Mouse (Mus musculus): ENCODE measurements around the gene Cep97. TPM values are rescaled to one million over a fixed set of nuclear protein-coding genes. Genes with fewer than 3 reads are reported as not detected.
A peak's percentile ranks its signal among the peaks of the same experiment; 100 is the strongest.
"Not testable (repeated sequence)": the region's sequence is repeated elsewhere in the genome, so short reads cannot be mapped to it uniquely, and the experiment has no call there.

The Cep97 gene
- polyA plus RNA-seq, 2 experiments from 2014 or later: 22.8 to 28.3 TPM

DNA sequence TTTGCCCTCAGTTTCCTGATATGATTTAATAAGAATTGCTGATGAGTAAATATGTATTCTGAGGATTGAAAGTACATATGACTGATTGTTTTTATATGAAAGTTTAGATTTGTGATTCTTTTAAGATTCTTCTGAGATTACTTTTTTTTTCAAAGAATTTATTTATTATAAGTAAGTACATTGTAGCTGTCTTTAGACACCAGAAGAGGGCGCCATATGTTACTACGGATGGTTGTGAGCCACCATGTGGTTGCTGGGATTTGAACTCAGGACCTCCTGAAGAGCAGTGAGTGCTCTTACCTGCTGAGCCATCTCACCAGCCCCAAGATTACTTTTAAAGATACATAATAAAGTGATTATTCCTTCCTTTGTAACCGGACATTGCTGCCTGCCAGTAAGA, 45.2 kb downstream of the Cep97 start:
- no peak for ATAC-seq

GRCm38 (mm10) chr16:55888584-55888960, 46.1 kb downstream of the Cep97 start:
- ATAC-seq: no peak

DNA sequence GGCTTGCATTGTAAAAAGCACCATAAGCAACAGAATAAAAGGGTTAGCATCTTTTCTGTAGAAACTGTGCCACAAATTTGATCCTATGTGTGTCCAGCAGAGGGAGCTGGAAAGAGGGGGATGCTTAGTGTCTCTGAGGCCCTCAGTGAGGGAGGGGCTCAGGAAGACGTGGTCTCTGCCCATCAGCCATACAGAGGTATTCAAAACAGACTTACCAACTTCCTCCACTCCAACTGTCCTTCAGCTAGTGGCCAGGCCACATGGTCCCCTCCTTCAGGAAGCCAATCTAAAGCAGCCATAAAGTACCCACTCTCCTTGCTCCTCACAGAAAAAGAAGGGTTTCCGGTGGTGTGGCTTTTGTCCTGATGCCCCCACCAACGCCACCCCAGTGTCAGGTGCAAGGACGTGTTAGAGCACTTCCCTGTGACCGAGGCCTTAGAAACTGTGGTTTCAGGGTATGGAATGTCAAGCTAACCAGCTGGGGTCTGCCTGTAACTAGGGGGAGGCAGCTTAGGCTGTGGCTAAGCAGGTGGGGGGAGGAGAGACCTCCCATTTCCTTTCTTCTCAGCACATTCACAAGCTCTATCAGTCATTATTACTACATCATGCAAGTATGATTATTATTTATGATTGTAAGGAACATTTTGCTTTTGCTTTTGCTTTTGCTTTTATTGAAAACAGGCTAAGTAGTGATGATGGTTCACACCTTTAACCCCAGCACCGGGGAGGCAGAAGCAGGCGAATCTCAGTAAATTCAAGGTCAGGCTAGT, 46.7 kb downstream of the Cep97 start:
- ATAC-seq: peak; percentile 59

DNA sequence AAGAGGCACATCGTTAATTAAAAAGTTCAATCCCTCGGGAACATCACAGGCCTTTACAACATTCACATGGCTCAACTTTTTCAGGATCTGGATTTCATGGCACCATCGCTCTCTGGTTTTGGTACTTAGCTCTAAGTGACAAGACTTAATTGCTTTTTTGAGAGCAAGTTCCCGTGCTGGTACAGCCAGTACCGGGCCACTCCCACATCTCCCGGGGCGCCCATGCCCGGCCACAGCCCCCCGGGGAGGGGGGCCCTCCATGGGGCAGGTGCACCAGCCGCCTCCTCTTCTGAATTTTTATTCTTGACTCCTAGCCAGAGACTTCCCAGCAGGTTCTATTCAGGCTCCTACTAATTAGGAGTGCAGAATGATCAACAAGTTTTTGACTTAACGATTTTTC, 50.4 kb downstream of the Cep97 start:
- ATAC-seq: no peak

DNA sequence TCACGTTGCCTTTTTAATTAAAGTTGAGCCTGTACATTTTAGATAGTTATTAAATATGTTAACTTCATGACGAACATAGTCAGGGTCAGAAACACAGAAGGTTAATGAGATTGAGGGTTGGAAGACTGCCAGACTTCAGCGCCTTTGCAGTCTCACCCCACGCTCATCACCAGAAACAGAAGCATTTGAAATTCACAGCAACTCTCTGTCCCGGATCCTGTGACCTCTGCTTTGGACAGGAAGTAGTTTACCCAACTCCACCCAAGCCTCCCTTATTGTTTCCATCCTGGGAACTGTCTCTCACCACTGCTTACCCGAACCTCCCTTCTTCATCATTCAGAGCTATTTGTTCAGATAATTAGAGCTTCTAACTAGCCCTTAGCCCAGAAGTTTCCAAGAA, 58.6 kb downstream of the Cep97 start:
- no peak for ATAC-seq

GRCm38 (mm10) chr16:55863832-55864231, 70.8 kb downstream of the Cep97 start:
- no peak for ATAC-seq

DNA sequence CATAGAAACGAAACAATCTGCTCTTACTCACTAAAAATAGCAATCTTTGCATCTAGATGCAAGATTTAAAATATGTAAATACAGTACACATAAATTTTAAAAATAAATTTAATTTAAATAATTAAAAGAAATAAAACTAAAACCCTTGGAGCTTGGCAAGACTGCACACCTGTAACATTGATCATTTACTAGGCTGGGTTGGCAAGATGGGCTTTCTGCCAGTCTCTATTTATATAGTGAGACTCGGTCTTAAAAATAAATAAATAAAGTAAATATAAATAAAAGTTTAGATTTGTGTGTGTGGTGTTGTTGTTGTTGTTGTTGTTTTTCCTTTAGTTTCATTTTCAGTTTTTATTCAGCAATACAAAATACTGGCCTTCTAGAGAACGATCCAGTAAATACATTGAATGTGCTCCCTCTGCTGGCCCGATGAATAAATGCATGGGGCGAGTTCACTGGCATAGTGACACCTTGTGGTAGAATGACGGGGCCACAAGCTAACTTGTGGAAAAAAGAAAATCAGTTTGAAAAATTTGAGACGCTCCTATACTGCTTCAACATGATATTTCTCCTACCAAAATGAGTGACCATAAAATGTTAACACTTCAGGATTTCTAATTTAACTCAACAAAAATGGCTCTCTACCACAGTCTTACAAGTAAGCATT, 71.4 kb downstream of the Cep97 start:
- ATAC-seq: peak; percentile 83

DNA sequence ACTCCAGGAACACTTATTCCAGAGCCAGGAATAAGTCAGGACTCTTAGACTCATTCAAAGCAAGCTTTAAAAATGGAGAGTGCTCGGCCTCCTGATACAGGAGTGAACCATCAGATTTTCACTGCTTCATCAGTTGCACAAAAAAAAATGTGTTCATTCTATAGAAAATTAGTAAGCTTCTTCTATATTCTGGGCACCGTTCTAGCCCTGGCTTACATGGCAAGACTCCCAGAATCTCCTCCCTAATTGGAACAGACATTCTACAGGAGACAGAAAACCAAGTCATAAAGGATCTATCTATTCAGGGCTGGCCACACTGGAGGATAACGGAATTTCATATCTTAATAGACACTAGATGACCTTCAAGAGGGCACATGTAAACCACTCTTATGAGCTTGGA, 73.6 kb downstream of the Cep97 start:
- no peak for ATAC-seq

DNA sequence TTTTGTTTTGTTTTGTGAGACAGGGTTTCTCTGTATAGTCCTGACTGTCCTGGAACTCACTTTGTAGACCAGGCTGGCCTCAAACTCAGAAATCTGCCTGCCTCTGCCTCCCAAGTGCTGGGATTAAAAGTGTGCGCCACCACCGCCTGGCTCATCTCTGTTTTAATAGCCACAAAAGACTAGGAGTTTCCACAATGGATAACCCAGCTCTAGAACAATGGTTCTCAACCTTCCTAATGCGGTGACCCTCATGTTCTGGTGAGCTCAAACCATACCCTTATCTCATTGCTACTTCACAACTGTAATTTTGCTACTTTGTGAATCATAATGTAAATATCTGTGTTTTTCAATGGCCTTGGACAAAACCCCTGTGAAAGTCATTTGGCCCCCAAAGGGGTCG, 75.2 kb downstream of the Cep97 start:
- ATAC-seq: not testable (repeated sequence)

GRCm38 (mm10) chr16:55858465-55858864, 76.2 kb downstream of the Cep97 start:
- ATAC-seq: peak; percentile 63

GRCm38 (mm10) chr16:55852943-55853727, 81.5 kb downstream of the Cep97 start:
- peak; percentile 81 for ATAC-seq

DNA sequence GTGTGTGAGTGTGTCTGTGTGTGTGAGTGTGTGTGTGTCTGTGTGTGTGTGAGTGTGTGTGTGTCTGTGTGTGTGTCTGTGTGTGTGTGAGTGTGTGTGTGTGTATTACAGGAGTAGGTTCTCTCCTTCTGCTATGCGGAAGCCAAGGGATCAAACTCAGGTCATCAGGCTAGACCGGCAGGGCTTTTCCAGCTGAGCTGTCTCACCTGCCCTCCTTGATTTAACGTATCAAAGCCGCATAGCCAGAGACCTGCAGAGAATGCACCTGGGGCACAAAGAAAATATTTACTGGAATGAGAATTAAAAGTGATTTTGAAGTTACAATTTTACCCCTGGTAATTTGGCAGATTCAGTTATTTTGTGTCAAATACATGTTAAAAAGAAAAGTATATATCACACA, 82.1 kb downstream of the Cep97 start:
- no peak for ATAC-seq

DNA sequence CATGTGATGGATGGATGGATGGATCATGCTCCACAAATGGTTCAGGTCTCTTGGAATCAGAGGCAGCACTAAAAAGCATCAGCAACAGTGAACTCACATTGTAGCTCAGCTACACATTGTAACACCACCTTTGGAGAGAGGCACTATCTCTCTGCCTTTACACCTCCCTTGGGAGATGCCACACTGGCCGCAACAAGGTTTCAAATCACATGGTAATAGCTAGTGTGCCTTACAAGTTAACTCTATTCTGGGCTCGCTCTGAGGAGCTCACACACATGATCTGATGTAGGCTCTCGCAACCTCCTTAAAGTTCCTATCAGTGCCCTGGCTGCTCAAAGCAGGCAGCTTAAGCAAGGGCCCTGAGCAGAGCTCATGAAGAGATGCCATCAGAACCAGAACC, 84.2 kb downstream of the Cep97 start:
- no peak for ATAC-seq

Other genes starting within 250 kb of the Cep97 start
- gene Nfkbiz, start 96.0 kb downstream of the Cep97 start, polyA plus RNA-seq (2017; shearing (Covaris generic)): 10 to 100 TPM; 28.6 to 30.5 TPM
- gene Nxpe3, start 39.6 kb downstream of the Cep97 start, polyA plus RNA-seq (2017; shearing (Covaris generic)): 10 to 100 TPM; 15.0 to 28.2 TPM
- 1,000 to 10,000 TPM; 1,908 to 2,087 TPM for gene Rpl24, start 31.4 kb upstream of the Cep97 start, polyA plus RNA-seq (2017; shearing (Covaris generic))
- gene Zbtb11, start 39.0 kb upstream of the Cep97 start, polyA plus RNA-seq (2017; shearing (Covaris generic)): 10 to 100 TPM; 23.9 to 26.0 TPM
- 100 to 1,000 TPM; 227 to 239 TPM for gene Pcnp, start 94.9 kb upstream of the Cep97 start, polyA plus RNA-seq (2017; shearing (Covaris generic))
- gene Trmt10c, start 103.0 kb upstream of the Cep97 start, polyA plus RNA-seq (2017; shearing (Covaris generic)): 10 to 100 TPM; 25.4 to 29.0 TPM
- gene Senp7, start 113.5 kb upstream of the Cep97 start, polyA plus RNA-seq (2017; shearing (Covaris generic)): 10 to 100 TPM; 51.4 to 54.0 TPM

Data from activated CD4-positive, CD25-positive, alpha-beta regulatory T cell, adult 4 months (primary cell).